Mouse (Mus musculus): ENCODE results near the gene Dip2c. TPM values are rescaled to one million over a fixed set of nuclear protein-coding genes. Genes with fewer than 3 reads are reported as not detected.

Gene Dip2c
- polyA plus RNA-seq, 1 experiment from 2014 or later, result 0.46 TPM

DNA sequence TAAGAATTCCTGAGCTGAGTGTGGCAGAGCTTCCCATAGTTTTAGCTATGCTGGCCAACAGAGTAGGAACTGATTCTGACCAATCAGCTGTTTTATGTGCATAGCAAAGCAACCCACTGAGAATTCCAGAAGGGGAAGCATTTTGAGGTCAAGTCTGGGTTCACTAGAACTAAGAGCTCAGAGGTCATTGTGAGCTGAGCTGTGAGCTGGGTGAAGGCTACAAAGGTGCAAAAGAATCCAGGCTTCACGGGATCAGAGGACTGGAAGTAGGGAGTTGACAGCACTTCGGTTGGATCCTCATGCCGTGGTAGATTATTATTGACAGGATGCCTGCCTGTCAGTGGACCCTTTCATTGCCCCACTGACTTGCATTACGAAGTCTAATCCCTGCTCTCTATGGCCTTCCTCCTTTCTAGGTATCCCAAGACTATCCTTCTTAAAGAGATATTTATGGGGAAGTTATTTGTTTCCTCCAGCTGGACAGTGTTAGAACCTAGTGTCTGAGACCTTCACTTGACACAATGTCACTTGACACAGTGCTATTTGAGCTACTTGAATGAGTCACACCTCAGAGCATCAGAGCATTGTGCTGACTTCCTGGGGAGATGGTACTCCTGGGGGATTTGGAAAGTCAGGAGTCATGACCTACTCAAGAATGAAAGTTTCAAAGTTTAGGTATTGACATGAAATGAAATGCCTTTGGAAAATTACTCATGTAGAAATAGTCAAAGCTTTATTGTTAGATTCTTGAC is 178.3 kb downstream of the Dip2c start:
- H3K36me3 ChIP-seq (replicated peaks), result no peaks in the 10 kb centered on the region
- no peak overlapping the region for H3K27ac ChIP-seq (replicated peaks)
- no peaks in the 10 kb centered on the region for H3K27me3 ChIP-seq
- no peaks in the 10 kb centered on the region for H3K4me1 ChIP-seq (replicated peaks)
- H3K4me2 ChIP-seq, result no peak overlapping the region
- no peak for ATAC-seq (ENCODE audit: insufficient read depth)
- 49% methylated on average over 4 of the region's 4 CpGs for WGBS (ENCODE audit: insufficient replicate concordance)
- H3K4me3 ChIP-seq (replicated peaks), result no peak overlapping the region
- no peaks in the 10 kb centered on the region for H3K9me3 ChIP-seq (replicated peaks)
- H3K9ac ChIP-seq, result no peak overlapping the region

DNA sequence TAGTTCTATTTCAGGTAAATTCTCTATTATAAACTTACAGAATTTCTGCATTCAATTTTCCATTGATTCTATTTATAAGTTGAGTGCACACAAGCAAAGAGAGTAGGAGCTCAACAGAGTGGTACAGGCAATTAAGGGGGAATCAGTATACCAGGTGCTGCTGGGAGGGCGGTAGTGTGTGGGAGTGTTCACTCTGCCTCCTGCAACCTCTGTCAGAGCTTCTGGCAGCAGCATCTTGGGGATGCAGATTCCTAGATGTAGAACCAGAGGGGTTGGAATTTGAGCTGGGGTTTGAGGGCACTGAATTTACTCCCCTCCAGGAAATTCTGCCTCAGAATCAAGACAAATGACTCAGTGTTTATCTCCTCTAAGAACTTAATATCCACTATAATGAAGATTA is 179.7 kb downstream of the Dip2c start:
- H3K4me2 ChIP-seq, result no peak overlapping the region
- H3K27me3 ChIP-seq, result no peaks in the 10 kb centered on the region
- H3K9ac ChIP-seq, result no peak overlapping the region
- no peak overlapping the region for H3K4me3 ChIP-seq (replicated peaks)
- H3K36me3 ChIP-seq (replicated peaks), result no peaks in the 10 kb centered on the region
- 52% methylated on average over 1 of the region's 1 CpGs for WGBS (ENCODE audit: insufficient replicate concordance)
- H3K4me1 ChIP-seq (replicated peaks), result no peaks in the 10 kb centered on the region
- no peak overlapping the region for H3K27ac ChIP-seq (replicated peaks)
- H3K9me3 ChIP-seq (replicated peaks), result no peaks in the 10 kb centered on the region
- no peak for ATAC-seq (ENCODE audit: insufficient read depth)

DNA sequence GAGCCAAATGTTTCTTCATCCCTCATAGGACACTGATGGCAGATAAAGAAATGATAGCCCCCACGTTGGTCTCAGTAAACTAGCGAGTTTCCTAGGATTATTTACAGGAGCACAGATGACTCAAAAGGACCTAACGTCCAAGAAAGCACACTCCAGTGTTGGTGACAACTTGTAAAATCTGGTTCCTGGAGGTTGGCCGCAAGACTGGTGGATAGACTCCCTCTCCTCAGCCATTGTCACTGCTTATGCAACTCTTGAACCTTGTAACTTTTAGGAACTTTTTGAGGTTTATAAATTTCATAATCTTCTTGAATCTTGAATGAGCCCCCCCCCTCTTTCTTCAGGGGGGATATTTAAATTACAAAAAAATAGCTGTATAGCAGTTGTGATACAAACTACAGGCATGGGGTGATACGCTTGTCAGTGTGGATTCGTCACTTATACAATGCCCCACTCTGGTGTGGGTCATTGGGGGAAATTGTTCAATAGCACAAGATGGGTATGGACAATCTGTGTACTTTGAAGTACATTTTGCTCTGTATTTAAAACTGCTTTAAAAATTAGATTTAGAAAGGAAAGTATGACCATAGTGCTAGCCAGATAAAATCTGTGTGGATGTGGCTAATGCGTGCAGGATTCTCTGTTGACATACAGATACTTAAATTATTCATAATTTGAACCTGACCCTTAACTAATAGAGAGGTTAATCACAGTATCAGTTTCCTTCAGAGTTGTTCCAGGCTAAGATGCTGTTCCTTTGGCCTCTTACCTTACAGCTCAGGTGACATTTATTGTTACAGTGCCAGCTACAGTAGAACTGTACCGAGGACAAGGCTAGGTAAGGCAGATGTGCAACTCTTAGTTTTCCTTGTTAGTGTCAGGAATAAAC is 181.3 kb downstream of the Dip2c start:
- no peak overlapping the region for H3K4me3 ChIP-seq (replicated peaks)

DNA sequence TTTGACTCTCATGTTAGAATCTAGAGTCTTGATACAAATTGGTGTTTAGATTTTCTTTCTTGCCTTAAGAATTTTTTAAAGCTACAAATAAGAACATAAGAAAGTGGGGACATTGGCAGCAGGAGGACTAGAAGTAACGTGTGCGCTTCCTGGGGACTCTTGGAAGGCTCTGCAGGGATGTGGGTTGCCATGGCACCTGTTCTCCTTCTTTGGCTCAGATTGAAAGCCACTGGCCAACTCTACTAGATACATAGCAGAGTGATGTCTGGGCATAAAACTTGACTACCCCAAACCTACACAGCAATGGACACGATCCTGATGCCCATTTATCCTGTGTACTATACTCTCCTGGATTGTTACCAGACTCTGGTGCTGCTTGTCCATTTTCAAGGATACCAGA is 188.1 kb downstream of the Dip2c start:
- Histone ChIP-seq H3K27ac (replicated peaks) (no peak overlapping the region), H3K4me3 (replicated peaks) (no peak overlapping the region), H3K36me3 (replicated peaks) (no peaks in the 10 kb centered on the region), H3K4me1 (replicated peaks) (no peaks in the 10 kb centered on the region), H3K4me2 (no peak overlapping the region), H3K27me3 (no peaks in the 10 kb centered on the region), H3K9me3 (replicated peaks) (no peaks in the 10 kb centered on the region), H3K9ac (no peak overlapping the region)
- no peak for ATAC-seq (ENCODE audit: insufficient read depth)
- WGBS (ENCODE audit: insufficient replicate concordance), result 58% methylated on average over 3 of the region's 3 CpGs

More for the DNA sequence above, 181.3 kb downstream of the Dip2c start:
- Histone ChIP-seq H3K36me3 (replicated peaks) (no peaks in the 10 kb centered on the region), H3K9me3 (replicated peaks) (no peaks in the 10 kb centered on the region), H3K4me1 (replicated peaks) (no peaks in the 10 kb centered on the region), H3K27ac (replicated peaks) (no peak overlapping the region), H3K9ac (no peak overlapping the region), H3K4me2 (no peak overlapping the region), H3K27me3 (no peaks in the 10 kb centered on the region)
- no peak for ATAC-seq (ENCODE audit: insufficient read depth)
- WGBS (ENCODE audit: insufficient replicate concordance), result 68% methylated on average over 8 of the region's 8 CpGs

DNA sequence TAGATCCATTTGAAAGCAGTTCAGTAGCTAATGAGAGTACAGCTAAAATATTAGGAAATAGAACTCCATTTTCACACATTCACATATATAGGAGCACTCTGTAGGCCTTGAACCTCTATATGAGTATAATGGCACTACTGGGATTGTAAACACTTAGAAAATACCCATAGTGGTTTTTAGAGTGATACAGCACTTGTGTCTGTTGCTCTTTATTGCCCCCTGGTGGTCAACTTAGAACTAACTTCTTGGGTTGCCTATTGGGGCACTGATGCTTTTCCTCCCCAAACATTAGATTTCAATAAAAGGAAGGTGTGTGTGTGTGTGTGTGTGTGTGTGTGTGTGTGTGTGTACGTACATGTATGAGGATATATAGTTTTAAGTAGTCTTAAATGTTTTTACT is 190.9 kb downstream of the Dip2c start:
- WGBS (ENCODE audit: insufficient replicate concordance), result 13% methylated on average over 1 of the region's 1 CpGs
- Histone ChIP-seq H3K4me3 (replicated peaks) (no peak overlapping the region), H3K4me2 (no peak overlapping the region), H3K9me3 (replicated peaks) (no peaks in the 10 kb centered on the region), H3K4me1 (replicated peaks) (no peaks in the 10 kb centered on the region), H3K36me3 (replicated peaks) (no peaks in the 10 kb centered on the region), H3K9ac (no peak overlapping the region), H3K27ac (replicated peaks) (no peak overlapping the region), H3K27me3 (no peaks in the 10 kb centered on the region)
- no peak for ATAC-seq (ENCODE audit: insufficient read depth)

DNA sequence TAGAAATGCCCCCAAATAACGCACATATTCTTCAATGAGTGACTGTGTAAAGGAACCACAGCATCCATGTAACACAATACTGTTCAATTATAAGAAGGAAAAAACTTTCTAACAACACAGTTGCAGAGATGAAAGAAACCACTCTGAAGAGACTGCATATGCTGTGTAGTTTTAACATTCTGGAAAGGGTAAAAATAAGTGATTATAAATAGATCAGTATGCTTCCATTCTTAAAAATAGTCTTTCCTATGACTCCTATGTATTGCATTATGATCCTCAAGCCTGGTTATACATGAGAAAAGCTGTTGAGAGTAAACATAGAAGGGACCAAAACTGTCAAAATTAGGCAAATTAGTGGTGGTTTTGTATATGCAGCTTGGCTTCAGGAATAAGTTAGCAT is 197.1 kb downstream of the Dip2c start:
- Histone ChIP-seq H3K4me3 (replicated peaks) (no peak overlapping the region), H3K9ac (no peak overlapping the region), H3K9me3 (replicated peaks) (no peaks in the 10 kb centered on the region), H3K4me2 (no peak overlapping the region), H3K36me3 (replicated peaks) (no peaks in the 10 kb centered on the region), H3K27ac (replicated peaks) (no peak overlapping the region), H3K4me1 (replicated peaks) (no peaks in the 10 kb centered on the region), H3K27me3 (no peaks in the 10 kb centered on the region)
- WGBS (ENCODE audit: insufficient replicate concordance), result 81% methylated on average over 1 of the region's 1 CpGs
- no peak for ATAC-seq (ENCODE audit: insufficient read depth)

DNA sequence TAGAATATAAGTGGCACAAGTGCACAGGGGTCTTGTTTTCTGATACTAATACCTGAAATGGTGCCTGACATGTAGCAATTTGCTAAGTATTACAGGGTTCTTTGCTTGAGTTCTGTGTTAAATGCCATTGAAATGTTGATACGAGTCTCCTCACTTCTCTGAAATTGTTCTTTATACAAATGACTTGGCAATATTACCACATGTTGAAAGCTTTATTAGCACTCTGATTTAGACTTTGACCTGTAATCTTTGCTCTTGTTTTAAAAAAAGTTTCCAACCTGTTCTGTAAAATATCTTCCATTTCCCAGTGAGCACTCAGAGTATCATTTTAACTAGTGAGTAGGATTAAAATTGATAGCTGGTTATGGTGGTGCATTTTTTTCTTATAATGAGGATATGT is 205.4 kb downstream of the Dip2c start:
- H3K9ac ChIP-seq, result no peak overlapping the region
- no peaks in the 10 kb centered on the region for H3K36me3 ChIP-seq (replicated peaks)
- no peaks in the 10 kb centered on the region for H3K9me3 ChIP-seq (replicated peaks)
- no peak for ATAC-seq (ENCODE audit: insufficient read depth)
- no peaks in the 10 kb centered on the region for H3K27me3 ChIP-seq
- H3K4me1 ChIP-seq (replicated peaks), result no peaks in the 10 kb centered on the region
- WGBS (ENCODE audit: insufficient replicate concordance), result 52% methylated on average over 1 of the region's 1 CpGs
- H3K4me2 ChIP-seq, result no peak overlapping the region
- no peak overlapping the region for H3K4me3 ChIP-seq (replicated peaks)
- no peak overlapping the region for H3K27ac ChIP-seq (replicated peaks)

DNA sequence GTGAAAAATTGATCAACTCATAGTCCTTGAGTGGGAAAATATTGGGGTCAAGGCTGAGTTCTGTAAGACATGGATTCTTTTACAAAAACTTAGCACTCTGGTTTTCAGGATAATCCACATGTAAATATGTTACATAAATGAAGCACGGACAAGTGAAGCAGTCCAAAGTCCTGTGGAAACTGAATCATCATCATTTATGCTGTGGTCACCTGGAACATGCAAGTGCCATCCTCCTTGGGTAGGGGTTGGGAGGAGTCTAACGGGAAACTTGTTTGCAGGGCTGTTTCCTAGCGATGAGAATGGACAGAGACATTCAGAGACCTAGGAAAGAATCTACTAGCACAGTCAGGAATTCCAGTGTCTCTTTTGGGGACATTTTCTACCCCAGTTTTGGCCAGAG is 213.4 kb downstream of the Dip2c start:
- WGBS (ENCODE audit: insufficient replicate concordance), result 69% methylated on average over 3 of the region's 3 CpGs

DNA sequence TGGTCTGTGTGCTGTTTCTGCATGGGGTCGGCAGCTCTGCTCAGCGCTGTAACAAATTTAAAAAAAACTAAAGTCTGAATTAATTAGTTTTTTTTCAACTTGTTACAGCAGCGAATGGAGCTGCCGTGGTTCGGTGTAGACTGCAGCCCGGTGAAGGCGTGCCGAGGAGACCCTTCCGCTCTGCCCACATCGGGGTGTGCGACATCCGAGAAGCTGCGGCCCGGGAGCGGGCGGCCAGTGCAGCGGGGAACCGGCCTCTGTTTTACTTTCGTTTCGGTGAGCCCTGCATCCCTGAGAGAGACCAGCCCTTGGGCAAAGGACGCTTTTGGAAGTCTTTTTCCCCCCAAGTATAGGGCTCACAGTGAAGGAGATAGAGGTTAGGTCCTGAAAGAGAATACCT is 218.4 kb downstream of the Dip2c start:
- ATAC-seq (ENCODE audit: insufficient read depth), result no peak
- Histone ChIP-seq H3K9me3 (replicated peaks) (no peaks in the 10 kb centered on the region), H3K27ac (replicated peaks) (no peak overlapping the region), H3K27me3 (no peaks in the 10 kb centered on the region), H3K4me3 (replicated peaks) (peak overlapping the region; percentile 46), H3K9ac (no peak overlapping the region), H3K4me2 (peak overlapping the region; percentile 51), H3K4me1 (replicated peaks) (no peaks in the 10 kb centered on the region), H3K36me3 (replicated peaks) (no peaks in the 10 kb centered on the region)
- WGBS (ENCODE audit: insufficient replicate concordance), result 51% methylated on average over 21 of the region's 21 CpGs

More for the DNA sequence above, 213.4 kb downstream of the Dip2c start:
- no peaks in the 10 kb centered on the region for H3K9me3 ChIP-seq (replicated peaks)
- H3K36me3 ChIP-seq (replicated peaks), result no peaks in the 10 kb centered on the region
- no peaks in the 10 kb centered on the region for H3K4me1 ChIP-seq (replicated peaks)
- no peak for ATAC-seq (ENCODE audit: insufficient read depth)
- no peak overlapping the region for H3K9ac ChIP-seq
- H3K27ac ChIP-seq (replicated peaks), result no peak overlapping the region
- H3K4me2 ChIP-seq, result no peak overlapping the region
- no peak overlapping the region for H3K4me3 ChIP-seq (replicated peaks)
- H3K27me3 ChIP-seq, result no peaks in the 10 kb centered on the region

DNA sequence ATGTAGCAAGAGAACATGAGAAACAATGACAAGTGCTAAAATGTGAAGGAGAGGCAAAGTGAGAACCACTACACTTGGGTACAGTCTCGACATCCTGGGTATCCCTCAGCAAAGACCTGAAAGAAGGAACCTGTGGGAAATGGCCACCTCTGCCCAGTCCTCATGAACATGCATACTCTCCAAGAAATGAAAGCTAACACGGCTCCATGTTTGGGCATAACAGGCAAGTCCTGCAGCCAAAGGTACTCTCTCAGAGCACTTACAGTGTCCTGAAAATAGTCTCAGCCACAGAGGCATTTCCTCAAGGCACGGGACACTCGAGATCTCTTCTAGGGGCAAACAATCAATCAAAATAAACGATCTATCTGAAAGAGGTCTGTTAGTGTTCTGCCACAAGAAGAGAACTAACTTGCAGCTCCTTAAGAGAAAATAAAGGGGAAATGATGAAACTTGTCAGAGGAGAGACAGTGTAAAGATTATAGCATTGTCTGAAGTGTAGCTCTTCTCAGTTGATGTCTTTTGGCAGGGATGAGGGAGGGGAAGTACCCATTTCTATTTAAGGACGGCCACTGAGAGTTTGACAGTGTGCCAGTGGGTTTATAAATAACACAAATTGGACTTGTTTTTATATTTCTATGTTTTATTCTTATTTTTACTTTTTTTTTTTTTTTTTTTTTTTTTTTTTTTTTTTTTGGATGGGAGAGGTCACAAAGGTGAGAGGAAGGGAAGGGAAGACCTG is 228.0 kb downstream of the Dip2c start:
- WGBS (ENCODE audit: insufficient replicate concordance), result 23% methylated on average over 6 of the region's 6 CpGs
- no peak overlapping the region for H3K4me3 ChIP-seq (replicated peaks)
- H3K27ac ChIP-seq (replicated peaks), result no peak overlapping the region
- H3K27me3 ChIP-seq, result no peaks in the 10 kb centered on the region
- H3K36me3 ChIP-seq (replicated peaks), result no peaks in the 10 kb centered on the region
- no peaks in the 10 kb centered on the region for H3K4me1 ChIP-seq (replicated peaks)
- ATAC-seq (ENCODE audit: insufficient read depth), result no peak
- H3K9ac ChIP-seq, result no peak overlapping the region
- H3K4me2 ChIP-seq, result no peak overlapping the region
- H3K9me3 ChIP-seq (replicated peaks), result no peaks in the 10 kb centered on the region

DNA sequence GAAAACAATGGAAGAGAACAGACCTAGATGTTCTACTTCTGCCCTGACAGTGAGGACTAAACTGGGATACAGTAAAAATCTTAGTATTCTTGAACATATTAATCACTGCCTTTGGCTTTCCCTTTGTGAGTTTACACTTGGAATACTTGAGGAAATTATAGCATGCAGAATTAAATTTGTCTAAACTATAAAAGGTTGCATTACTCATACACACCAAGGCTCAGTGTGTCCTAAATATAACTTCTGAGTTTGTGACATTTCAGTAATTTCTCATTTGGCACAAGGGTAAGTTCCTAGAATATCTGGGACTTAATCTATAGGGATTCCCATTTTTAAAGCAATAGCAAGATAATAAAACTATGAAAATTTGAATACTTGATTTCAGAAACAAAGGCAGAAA is 262.2 kb downstream of the Dip2c start:
- no peak for ATAC-seq (ENCODE audit: insufficient read depth)
- no peak overlapping the region for H3K27ac ChIP-seq (replicated peaks)
- no peak overlapping the region for H3K4me2 ChIP-seq
- no peak overlapping the region for H3K4me3 ChIP-seq (replicated peaks)
- no peak overlapping the region for H3K9ac ChIP-seq
- H3K9me3 ChIP-seq (replicated peaks), result no peaks in the 10 kb centered on the region
- no peaks in the 10 kb centered on the region for H3K4me1 ChIP-seq (replicated peaks)
- no peaks in the 10 kb centered on the region for H3K36me3 ChIP-seq (replicated peaks)
- no peaks in the 10 kb centered on the region for H3K27me3 ChIP-seq
